Mouse (Mus musculus) liver, embryonic 14.5 days (tissue): ENCODE data around the gene Bmp5. TPM values are rescaled to one million over a fixed set of nuclear protein-coding genes. Genes with fewer than 3 reads are reported as not detected.

Experiments used
- ATAC-seq: fragments of 200-750 bp; cut with Nextera tagmentation; 2 replicates; pipeline ENCODE4 v1.8.0; 2017; ENCODE audit warnings: moderate number of reproducible peaks, mild to moderate bottlenecking, moderate library complexity; ENCODE audit not compliant: insufficient read depth
- DNase-seq, 3 experiments: peaks; one replicate each; pipeline ENCODE4 v3.0.0-alpha.2; 2012 to 2013; ENCODE audit warnings: low read depth in 3 of 3, low spot score in 3 of 3
- H3K27ac ChIP-seq: fragments of 300-500 bp; sonication (generic); 2 replicates; pipeline ENCODE4 v1.5.1; 2014; ENCODE audit warnings: moderate library complexity, mild to moderate bottlenecking, control low read depth, inconsistent platforms
- H3K27me3 ChIP-seq: fragments of 300-500 bp; sonication (generic); 2 replicates; pipeline ENCODE4 v1.6.1; 2014; ENCODE audit warnings: mild to moderate bottlenecking, low read length, moderate library complexity; ENCODE audit not compliant: control insufficient read depth, insufficient read depth
- H3K36me3 ChIP-seq: fragments of 300-500 bp; sonication (generic); replicated peaks from 2 replicates; pipeline ENCODE4 v1.6.1; 2014; ENCODE audit warnings: low read depth; ENCODE audit not compliant: control insufficient read depth, insufficient read depth
- H3K4me1 ChIP-seq, 2 experiments: fragments of 200-500 bp in 1 of 2; fragments of 300-500 bp in 1 of 2; sonication (generic) in 1 of 2; replicated peaks; 2 replicates each; pipeline ENCODE4 v1.6.1; 2012 to 2014; ENCODE audit warnings: antibody characterized with exemption in 1 of 2, inconsistent platforms in 1 of 2, low read length in 1 of 2; ENCODE audit not compliant: control insufficient read depth in 2 of 2, insufficient read depth in 2 of 2
- H3K4me2 ChIP-seq: fragments of 300-500 bp; sonication (generic); 2 replicates; pipeline ENCODE4 v1.6.1; 2014; ENCODE audit warnings: low read depth, mild to moderate bottlenecking, control low read depth, moderate library complexity
- H3K4me3 ChIP-seq, 2 experiments: fragments of 200-500 bp in 1 of 2; fragments of 300-500 bp in 1 of 2; sonication (generic) in 1 of 2; 2 replicates each; pipeline ENCODE4 v1.5.1; 2012 to 2014; ENCODE audit warnings: low read depth in 2 of 2, low read length in 2 of 2, mild to moderate bottlenecking in 2 of 2, control low read depth in 1 of 2, inconsistent platforms in 1 of 2, moderate library complexity in 1 of 2; ENCODE audit not compliant: insufficient read depth in 1 of 2
- H3K9ac ChIP-seq: fragments of 300-500 bp; sonication (generic); replicated peaks from 2 replicates; pipeline ENCODE4 v1.6.1; 2014; ENCODE audit warnings: mild to moderate bottlenecking, control low read depth, moderate library complexity
- H3K9me3 ChIP-seq: fragments of 300-500 bp; sonication (generic); 2 replicates; pipeline ENCODE4 v1.6.1; 2016; ENCODE audit warnings: low read length, mixed read lengths; ENCODE audit not compliant: control insufficient read depth
- CTCF ChIP-seq: IDR thresholded peaks from 2 replicates; pipeline ENCODE4 v1.5.1; 2016; ENCODE audit warnings: antibody characterized with exemption, low read depth, control low read depth
- EP300 ChIP-seq: IDR thresholded peaks from 2 replicates; pipeline ENCODE4 v1.6.1; 2016; ENCODE audit warnings: antibody characterized with exemption, low read depth
- WGBS: fragments of 180-500 bp; shearing (Covaris S2); extraction: QIAGEN DNeasy Blood & Tissue Kit; methylation state at CpG from one replicate; pipeline ENCODE4 v1.1.7; 2014; ENCODE audit not compliant: insufficient replicate concordance; 5-methylcytosine and 5-hydroxymethylcytosine counted together
- polyA plus RNA-seq, 2 experiments: library from polyadenylated mRNA; depleted of rRNA in 1 of 2; stranded (reverse) in 1 of 2; unstranded in 1 of 2; fragments of >200 nt; fragmentation: Nextera tagmentation in 1 of 2; extraction: Ambion mirVana in 1 of 2; gene quantifications; 2 replicates each; pipeline versions ENCODE4 v1.2.1 to v1.2.3; 2012 to 2014

Bmp5 gene
- polyA plus RNA-seq, 2 experiments: 1.2 to 1.7 TPM

DNA sequence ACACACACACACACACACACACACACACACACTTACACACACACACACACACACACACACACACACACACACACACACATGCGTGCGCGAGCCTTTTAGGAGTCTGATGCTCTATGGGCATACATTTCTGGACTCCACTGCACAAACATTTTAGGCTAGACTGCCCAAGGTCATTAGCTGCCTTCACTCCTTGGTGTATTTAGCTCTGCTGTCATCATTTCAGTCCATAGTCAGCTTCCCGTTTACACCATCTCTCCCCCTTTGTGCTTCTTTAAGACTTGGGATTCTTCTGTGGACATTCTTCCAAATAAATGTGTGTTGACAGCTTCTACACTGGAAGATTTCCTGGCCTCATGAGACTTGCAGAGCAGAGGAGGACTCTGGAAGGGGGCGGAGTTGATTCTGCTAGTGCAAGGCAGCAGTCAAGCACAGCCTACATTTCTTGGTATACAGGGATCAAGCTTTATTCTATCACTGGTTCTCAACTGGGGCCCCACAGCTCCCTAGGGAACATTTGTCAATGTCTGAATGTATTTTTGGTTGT lies 58.1 kb downstream of the Bmp5 start:
- TF ChIP-seq EP300 (no peak), CTCF (no peak)
- Histone ChIP-seq H3K27ac (no peak overlapping the region), H3K9ac (no peak overlapping the region), H3K36me3 (no peaks in the 10 kb centered on the region), H3K4me2 (no peak overlapping the region), H3K9me3 (no peaks in the 10 kb centered on the region), H3K4me3 (no peak overlapping the region), H3K27me3 (no peaks in the 10 kb centered on the region), H3K4me1 (no peaks in the 10 kb centered on the region)
- WGBS: 63% methylated on average over 5 of the region's 5 CpGs
- DNase-seq (no peak), ATAC-seq (no peak)

GRCm38 (mm10) chr9:75839450-75839849 lies 64.3 kb downstream of the Bmp5 start:
- Histone ChIP-seq H3K9me3 (no peaks in the 10 kb centered on the region), H3K4me2 (no peak overlapping the region), H3K36me3 (no peaks in the 10 kb centered on the region), H3K27ac (no peak overlapping the region), H3K4me1 (no peaks in the 10 kb centered on the region), H3K27me3 (no peaks in the 10 kb centered on the region), H3K4me3 (no peak overlapping the region), H3K9ac (no peak overlapping the region)
- 51% methylated on average over 3 of the region's 3 CpGs for WGBS
- no peak for TF ChIP-seq EP300
- no peak for TF ChIP-seq CTCF
- no peak for DNase-seq
- ATAC-seq: no peak

GRCm38 (mm10) chr9:75840841-75841240 lies 65.7 kb downstream of the Bmp5 start:
- TF ChIP-seq EP300: no peak
- TF ChIP-seq CTCF: no peak
- no peak for ATAC-seq
- no peak for DNase-seq
- Histone ChIP-seq H3K27ac (no peak overlapping the region), H3K27me3 (no peaks in the 10 kb centered on the region), H3K9me3 (no peaks in the 10 kb centered on the region), H3K4me3 (no peak overlapping the region), H3K4me2 (no peak overlapping the region), H3K4me1 (no peaks in the 10 kb centered on the region), H3K9ac (no peak overlapping the region), H3K36me3 (no peaks in the 10 kb centered on the region)
- 62% methylated on average over 6 of the region's 6 CpGs for WGBS

DNA sequence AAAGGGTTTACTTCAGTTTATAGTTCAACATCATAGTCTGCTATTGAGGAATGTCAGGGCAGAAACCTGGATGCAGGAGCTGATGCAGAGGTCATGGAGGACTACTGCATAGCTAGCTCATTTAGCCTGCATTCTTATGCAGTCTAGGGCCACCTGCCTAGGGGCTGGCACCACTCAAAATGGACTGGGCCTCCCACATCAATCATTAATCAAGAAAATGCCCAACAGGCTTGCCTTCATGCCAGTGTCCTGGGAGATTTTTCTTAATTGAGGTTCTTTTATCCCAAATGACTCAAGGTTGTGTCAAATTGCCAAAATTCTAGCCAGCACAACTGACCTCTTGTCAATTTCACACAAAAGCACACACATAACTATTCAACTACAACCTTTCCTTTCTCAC lies 70.8 kb downstream of the Bmp5 start:
- H3K27ac ChIP-seq: no peak overlapping the region
- ATAC-seq (no peak), DNase-seq (no peak)
- no peaks in the 10 kb centered on the region for H3K4me1 ChIP-seq
- TF ChIP-seq EP300 (no peak), CTCF (no peak)
- no peaks in the 10 kb centered on the region for H3K27me3 ChIP-seq
- no peaks in the 10 kb centered on the region for H3K36me3 ChIP-seq
- no peak overlapping the region for H3K4me3 ChIP-seq
- no peaks in the 10 kb centered on the region for H3K9me3 ChIP-seq
- H3K9ac ChIP-seq: no peak overlapping the region
- H3K4me2 ChIP-seq: no peak overlapping the region

GRCm38 (mm10) chr9:75850670-75851228 lies 75.6 kb downstream of the Bmp5 start:
- no peaks in the 10 kb centered on the region for H3K4me1 ChIP-seq
- H3K27me3 ChIP-seq: no peaks in the 10 kb centered on the region
- no peak for DNase-seq
- H3K27ac ChIP-seq: no peak overlapping the region
- WGBS: 52% methylated on average over 5 of the region's 5 CpGs
- ATAC-seq: no peak
- TF ChIP-seq CTCF (no peak), EP300 (no peak)
- H3K9me3 ChIP-seq: no peaks in the 10 kb centered on the region
- no peak overlapping the region for H3K9ac ChIP-seq
- H3K4me3 ChIP-seq: no peak overlapping the region
- H3K4me2 ChIP-seq: no peak overlapping the region
- no peaks in the 10 kb centered on the region for H3K36me3 ChIP-seq
